Mouse (Mus musculus): ENCODE measurements at regions not wholly inside any gene's neighbourhood (a gene's known extent, or its start where the extent isn't known, plus 50 kb on each side); places are given as distances from the start of the nearest gene placed in this dataset.

DNA sequence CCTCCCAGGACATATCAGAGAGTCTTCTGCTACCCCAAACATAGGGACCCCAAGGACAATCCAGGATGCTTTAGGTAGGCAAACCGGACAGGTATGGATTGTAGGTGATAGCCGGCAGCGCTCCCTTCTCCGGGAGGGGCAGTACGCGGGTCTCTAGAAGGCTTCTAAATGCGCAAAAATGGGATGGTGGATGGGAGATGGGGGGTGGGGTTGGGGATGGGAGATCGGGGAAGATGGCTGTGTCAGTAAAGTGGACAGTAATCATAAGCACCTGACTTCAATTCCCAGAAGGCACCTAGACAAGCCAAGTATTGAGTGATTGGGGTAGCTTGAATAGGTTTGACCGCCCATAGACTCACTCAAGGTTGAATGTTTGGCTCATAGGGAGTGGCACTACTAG, 59.1 kb upstream of the 1700021F07Rik start:
- whole genome bisulfite sequencing: 97% methylated on average over 9 of the region's 9 CpGs
- Histone ChIP-seq H3K4me3 (ENCODE audit: insufficient read depth, low read depth, low read length) (no peak overlapping the region), H3K36me3 (ENCODE audit: control insufficient read depth, insufficient read depth, low read length) (no peaks in the 10 kb centered on the region), H3K4me1 (ENCODE audit: control insufficient read depth, insufficient read depth, low read length) (no peaks in the 10 kb centered on the region), H3K27ac (ENCODE audit: insufficient read depth, low read depth, low read length) (no peak overlapping the region), H3K27me3 (replicated peaks; ENCODE audit: control insufficient read depth, insufficient read depth, low read length) (no peaks in the 10 kb centered on the region)
- DNase-seq: no peak
- TF ChIP-seq POLR2A (IDR thresholded peaks at IDR 0.05; ENCODE audit: low read depth, low read length): no peak
- no peak for TF ChIP-seq CTCF (conservative IDR thresholded peaks at IDR 0.05; ENCODE audit: insufficient read depth, insufficient read length, low read depth, low read length)

DNA sequence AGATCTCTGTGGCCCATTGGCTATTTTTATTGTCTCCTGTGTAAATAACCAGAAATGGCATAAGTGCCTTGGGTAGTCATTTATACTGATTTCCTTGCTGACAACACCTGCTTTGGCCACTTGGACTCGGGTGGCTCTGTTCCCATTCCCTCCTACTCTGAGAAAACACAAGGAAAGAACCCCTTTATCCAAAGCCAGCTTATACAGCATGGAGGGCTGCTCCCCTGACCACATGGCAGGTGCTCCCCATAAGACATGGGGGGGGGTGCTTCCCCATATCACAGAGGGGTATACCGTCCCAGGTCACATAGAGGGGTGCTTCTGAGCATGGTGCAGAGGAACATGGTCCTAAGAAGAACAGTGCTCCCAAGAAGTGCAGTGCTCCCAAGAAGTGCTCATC, 57.8 kb upstream of the 1700021F07Rik start:
- H3K27me3 ChIP-seq (replicated peaks; ENCODE audit: control insufficient read depth, insufficient read depth, low read length): no peaks in the 10 kb centered on the region
- WGBS: 97% methylated on average over 2 of the region's 2 CpGs
- H3K4me3 ChIP-seq (ENCODE audit: insufficient read depth, low read depth, low read length): no peak overlapping the region
- DNase-seq: no peak
- no peak overlapping the region for H3K27ac ChIP-seq (ENCODE audit: insufficient read depth, low read depth, low read length)
- H3K4me1 ChIP-seq (ENCODE audit: control insufficient read depth, insufficient read depth, low read length): no peaks in the 10 kb centered on the region
- no peaks in the 10 kb centered on the region for H3K36me3 ChIP-seq (ENCODE audit: control insufficient read depth, insufficient read depth, low read length)
- TF ChIP-seq POLR2A (IDR thresholded peaks at IDR 0.05; ENCODE audit: low read depth, low read length): no peak
- TF ChIP-seq CTCF (conservative IDR thresholded peaks at IDR 0.05; ENCODE audit: insufficient read depth, insufficient read length, low read depth, low read length): no peak

DNA sequence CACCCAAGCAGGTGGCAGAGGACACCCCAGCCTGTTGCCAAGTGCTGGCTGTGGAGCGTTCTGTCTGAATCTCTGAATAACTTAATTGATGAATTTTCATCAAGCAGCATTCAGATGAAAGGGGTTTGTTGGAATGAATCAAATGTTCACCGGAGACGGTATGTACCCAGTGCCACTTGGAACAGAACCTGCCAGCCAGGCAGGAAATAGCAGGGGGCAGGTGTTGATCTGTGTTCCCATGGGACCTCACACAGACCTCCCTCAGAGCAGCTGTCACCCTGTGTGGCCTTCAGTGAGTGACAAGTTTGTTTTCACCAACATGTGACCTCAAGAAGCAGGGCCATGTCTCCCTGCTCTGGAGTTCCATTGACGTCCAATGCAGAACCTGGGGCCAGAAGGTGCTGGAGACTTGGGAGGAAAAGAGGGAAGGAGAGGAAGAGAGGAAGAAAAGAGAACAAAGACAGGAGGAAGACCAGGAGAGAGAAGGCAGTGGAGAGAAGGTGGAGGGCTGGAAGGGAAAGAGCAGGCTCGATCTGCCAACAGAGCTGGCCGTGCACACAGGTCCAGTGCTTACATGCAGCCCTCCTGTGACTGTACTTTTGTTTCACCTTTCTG, 57.3 kb upstream of the 1700021F07Rik start:
- WGBS: 78% methylated on average over 6 of the region's 6 CpGs
- no peaks in the 10 kb centered on the region for H3K27me3 ChIP-seq (replicated peaks; ENCODE audit: control insufficient read depth, insufficient read depth, low read length)
- TF ChIP-seq POLR2A (IDR thresholded peaks at IDR 0.05; ENCODE audit: low read depth, low read length): no peak
- H3K4me3 ChIP-seq (ENCODE audit: insufficient read depth, low read depth, low read length): no peak overlapping the region
- H3K4me1 ChIP-seq (ENCODE audit: control insufficient read depth, insufficient read depth, low read length): no peaks in the 10 kb centered on the region
- H3K27ac ChIP-seq (ENCODE audit: insufficient read depth, low read depth, low read length): no peak overlapping the region
- no peak for DNase-seq
- no peaks in the 10 kb centered on the region for H3K36me3 ChIP-seq (ENCODE audit: control insufficient read depth, insufficient read depth, low read length)

DNA sequence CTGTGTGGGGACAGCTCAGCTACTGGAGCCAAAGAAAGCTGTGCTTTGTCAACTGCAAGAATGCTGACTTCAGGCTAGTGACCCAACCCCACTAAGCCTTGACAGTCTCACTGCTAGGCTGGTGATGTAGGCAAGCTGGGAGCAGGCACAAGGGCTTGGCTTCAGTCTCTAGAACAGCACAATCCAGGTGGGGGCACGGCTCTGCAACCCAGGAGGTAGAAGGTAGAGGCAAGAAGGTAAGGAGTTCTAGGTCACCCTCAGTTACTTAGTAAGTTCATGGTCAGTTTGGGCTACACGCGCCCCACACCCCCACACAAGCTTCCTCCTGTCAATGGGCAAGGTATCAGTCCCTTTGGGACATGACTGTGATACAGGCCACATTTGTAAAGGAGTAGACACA, 54.2 kb upstream of the 1700021F07Rik start:
- no peak for TF ChIP-seq CTCF (conservative IDR thresholded peaks at IDR 0.05; ENCODE audit: insufficient read depth, insufficient read length, low read depth, low read length)
- TF ChIP-seq POLR2A (IDR thresholded peaks at IDR 0.05; ENCODE audit: low read depth, low read length): no peak
- no peak overlapping the region for H3K27ac ChIP-seq (ENCODE audit: insufficient read depth, low read depth, low read length)

DNA sequence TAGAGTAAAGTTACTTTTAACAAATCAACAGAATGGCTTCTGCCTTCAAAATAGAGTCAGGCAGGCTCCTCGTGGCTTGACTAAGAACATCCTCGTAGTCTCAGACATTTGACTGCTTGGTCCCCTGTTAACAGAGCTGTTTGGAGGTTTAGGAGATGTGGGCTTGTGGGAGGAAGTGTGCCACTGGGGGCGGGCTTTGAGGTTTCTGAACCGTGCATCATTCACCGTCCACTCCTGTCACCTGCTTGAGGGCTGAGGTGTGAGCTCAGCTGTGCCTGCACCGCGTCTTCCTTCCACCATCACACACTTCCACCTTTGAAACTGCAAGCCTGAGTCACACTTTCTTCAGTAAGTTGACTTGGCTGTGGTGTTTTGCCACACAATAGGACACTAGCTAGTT, 52.6 kb upstream of the 1700021F07Rik start:
- Histone ChIP-seq H3K4me1 (ENCODE audit: control insufficient read depth, insufficient read depth, low read length) (no peaks in the 10 kb centered on the region), H3K36me3 (ENCODE audit: control insufficient read depth, insufficient read depth, low read length) (no peaks in the 10 kb centered on the region), H3K27ac (ENCODE audit: insufficient read depth, low read depth, low read length) (no peak overlapping the region), H3K27me3 (replicated peaks; ENCODE audit: control insufficient read depth, insufficient read depth, low read length) (no peaks in the 10 kb centered on the region; the same call in 1 of the 2 replicates), H3K4me3 (ENCODE audit: insufficient read depth, low read depth, low read length) (no peak overlapping the region)
- no peak for DNase-seq
- 53% methylated on average over 7 of the region's 7 CpGs for WGBS
- TF ChIP-seq POLR2A (IDR thresholded peaks at IDR 0.05; ENCODE audit: low read depth, low read length) (no peak), CTCF (conservative IDR thresholded peaks at IDR 0.05; ENCODE audit: insufficient read depth, insufficient read length, low read depth, low read length) (no peak)

More for the DNA sequence above, 54.2 kb upstream of the 1700021F07Rik start:
- no peaks in the 10 kb centered on the region for H3K27me3 ChIP-seq (replicated peaks; ENCODE audit: control insufficient read depth, insufficient read depth, low read length)
- no peaks in the 10 kb centered on the region for H3K4me1 ChIP-seq (ENCODE audit: control insufficient read depth, insufficient read depth, low read length)
- no peaks in the 10 kb centered on the region for H3K36me3 ChIP-seq (ENCODE audit: control insufficient read depth, insufficient read depth, low read length)
- no peak overlapping the region for H3K4me3 ChIP-seq (ENCODE audit: insufficient read depth, low read depth, low read length)
- 92% methylated on average over 3 of the region's 3 CpGs for WGBS
- no peak for DNase-seq
